Mouse (Mus musculus): ENCODE measurements around the gene Dcpp1.

DNA sequence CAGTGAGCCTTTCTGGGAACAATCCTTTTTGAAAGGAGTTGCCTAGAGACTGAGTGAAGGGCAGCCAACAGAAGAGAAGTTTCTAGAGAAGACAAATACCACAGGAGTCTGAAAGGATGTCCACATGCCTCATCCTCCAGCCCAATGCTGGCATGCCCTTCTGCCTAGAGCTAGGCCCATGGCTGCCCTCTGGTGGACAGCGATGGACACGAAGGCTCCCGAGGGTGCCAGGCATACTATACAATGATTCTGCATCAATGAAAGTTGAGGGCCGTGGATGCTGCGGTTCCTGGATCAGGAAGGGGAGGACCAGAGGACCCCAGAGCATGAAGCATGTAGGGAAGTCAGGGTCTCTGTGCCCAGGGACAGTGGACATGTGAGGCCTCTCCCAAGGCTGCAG, 27.4 kb upstream of the Dcpp1 start:
- TF ChIP-seq CTCF (IDR thresholded peaks at IDR 0.05; ENCODE audit: control insufficient read depth, insufficient read depth, low read length) (peak; percentile 91), POLR2A (IDR thresholded peaks at IDR 0.05; ENCODE audit: borderline replicate concordance, control insufficient read depth, low read depth, low read length) (0 out of 2 replicates have a peak, but pooled peaks have one; percentile 10)
